Mouse (Mus musculus): ENCODE data around the gene Robo4.

The Robo4 gene

GRCm38 (mm10) chr9:37401802-37402201, at the start of gene Robo4:
Gene Robo4, plus strand, starts transcription at chr9:37401897.
- DNase-seq (ENCODE audit: low read depth) = no peak

GRCm38 (mm10) chr9:37354485-37354884, 47.2 kb upstream of the Robo4 start:
- DNase-seq (ENCODE audit: low read depth) = no peak

- no peak for DNase-seq (ENCODE audit: low read depth)
Observed at GRCm38 (mm10) chr9:37358713-37359330, 42.9 kb upstream of the Robo4 start.

DNA sequence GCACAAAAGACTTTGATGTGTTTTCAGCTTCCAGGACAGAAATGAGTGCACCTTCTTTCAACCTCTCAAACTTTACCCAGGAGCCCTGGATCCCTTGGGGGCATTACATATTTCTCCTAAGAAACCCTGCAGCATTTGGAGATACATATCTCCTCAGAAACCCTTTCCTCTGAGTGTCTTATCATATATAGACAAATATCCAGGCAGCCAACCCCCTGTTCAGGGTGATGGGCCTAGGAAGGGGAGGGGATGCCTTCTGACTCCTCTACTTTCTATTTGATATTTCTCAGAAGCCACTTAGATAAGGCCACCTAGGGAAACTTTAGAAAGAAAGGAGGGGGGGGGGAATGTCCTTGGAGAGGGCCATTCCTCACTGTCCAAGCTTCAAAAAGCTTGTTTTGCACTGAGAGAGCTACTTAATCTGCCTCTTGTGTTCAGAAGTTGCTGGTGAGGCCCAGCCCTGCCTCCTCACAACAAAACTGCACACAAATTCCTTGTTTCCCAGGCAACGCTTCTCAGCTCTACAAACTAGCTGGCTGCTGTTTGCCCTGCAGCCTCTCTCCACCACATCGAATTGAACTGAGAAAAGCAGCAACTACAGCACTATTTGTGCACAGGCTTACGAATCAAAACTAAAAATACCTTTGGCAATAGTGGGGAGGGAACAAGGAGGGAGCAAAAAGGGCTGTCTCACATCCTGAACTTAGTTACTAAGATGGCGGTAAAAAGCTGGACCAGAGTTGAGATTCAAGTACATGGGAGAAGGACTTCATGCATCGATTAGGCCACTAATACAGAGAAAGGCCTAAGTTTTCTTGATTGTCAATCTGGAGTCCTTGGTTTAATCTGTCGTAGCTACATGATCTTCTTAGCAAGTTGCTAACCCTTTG, 42.1 kb upstream of the Robo4 start:
- DNase-seq (ENCODE audit: low read depth) = no peak

DNA sequence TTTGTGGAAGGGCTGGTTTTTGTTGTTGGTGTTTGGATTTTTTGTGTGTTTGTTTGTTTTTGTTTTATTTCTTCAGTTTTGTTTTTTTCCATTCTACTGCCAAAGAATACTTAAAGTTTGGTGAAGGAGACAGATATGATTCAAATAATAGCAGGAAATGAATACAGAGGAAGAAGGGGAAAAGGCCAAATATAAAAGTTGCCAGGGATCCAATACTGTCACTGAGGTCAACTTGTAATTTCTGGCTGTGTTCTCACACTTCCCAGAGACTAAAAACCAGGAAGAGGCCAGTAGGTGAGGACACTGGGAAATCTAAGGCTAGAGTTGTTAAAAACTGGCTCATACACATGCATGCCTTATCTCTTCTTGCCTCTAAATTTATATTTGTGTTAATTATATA, 39.6 kb upstream of the Robo4 start:
- no peak for DNase-seq (ENCODE audit: low read depth)

- DNase-seq (ENCODE audit: low read depth) = no peak
Observed at GRCm38 (mm10) chr9:37362881-37363280, 38.8 kb upstream of the Robo4 start.

- DNase-seq (ENCODE audit: low read depth) = no peak
Observed at GRCm38 (mm10) chr9:37363551-37363950, 38.1 kb upstream of the Robo4 start.

DNA sequence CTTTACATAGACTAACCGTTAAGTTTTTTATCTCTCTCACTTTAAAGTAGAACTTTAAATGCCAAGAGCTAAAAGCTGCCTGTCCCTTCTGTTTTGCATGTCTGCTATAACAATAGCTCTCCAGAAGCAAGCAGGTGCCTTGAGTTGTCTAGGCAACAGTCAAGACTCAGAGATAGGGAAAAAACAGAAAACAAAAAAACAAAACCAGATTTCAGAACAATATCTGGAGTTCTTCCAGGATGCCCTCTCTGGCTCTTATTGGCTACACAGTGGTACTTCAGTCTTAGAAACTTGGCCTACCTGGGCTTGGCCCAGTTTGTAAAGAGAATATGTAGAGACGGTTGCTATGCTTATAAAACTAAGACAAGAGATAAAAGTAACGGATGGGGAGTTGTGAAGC, 37.3 kb upstream of the Robo4 start:
- DNase-seq (ENCODE audit: low read depth) = no peak

GRCm38 (mm10) chr9:37365706-37366105, 36.0 kb upstream of the Robo4 start:
- no peak for DNase-seq (ENCODE audit: low read depth)

- no peak for DNase-seq (ENCODE audit: low read depth)
Observed at GRCm38 (mm10) chr9:37367301-37368080, 34.2 kb upstream of the Robo4 start, which contains the start of gene Hepacam. Gene Hepacam, plus strand, starts transcription at chr9:37367351.

DNA sequence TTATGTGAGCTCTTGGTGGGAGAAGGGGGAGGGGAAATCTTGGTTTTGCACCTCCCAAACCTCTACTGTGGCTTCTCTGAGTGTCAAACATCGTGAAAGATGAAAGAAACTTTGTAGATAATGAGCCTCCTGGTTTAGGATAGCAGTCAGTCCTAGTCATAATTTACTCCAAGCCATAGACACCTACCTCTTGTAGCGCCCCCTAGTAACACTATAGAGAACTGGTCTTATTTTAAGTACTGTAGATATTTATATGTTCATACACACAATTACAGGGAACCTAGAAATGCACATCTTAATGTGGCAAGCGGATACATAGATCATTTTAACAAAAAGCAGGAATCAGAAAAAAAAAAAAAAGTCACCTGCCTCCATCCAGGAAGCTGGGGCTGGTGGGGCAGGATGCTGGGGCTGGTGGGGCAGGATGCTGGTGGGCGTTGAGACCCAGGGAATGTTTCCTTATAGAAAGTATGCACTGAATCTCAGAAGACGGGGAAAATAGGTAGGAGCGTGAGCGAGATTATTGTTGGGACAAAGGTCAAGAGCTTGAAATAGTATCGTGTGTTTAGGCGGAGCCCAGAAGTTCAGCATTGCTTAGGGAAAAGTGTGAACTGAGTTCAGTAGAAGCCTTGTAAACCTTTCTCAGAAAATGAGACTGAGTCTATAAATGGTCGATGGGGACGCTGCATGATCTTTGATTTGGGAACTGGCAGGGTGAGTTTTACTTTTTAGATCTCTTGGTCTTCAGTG, 33.4 kb upstream of the Robo4 start:
- no peak for DNase-seq (ENCODE audit: low read depth)

DNA sequence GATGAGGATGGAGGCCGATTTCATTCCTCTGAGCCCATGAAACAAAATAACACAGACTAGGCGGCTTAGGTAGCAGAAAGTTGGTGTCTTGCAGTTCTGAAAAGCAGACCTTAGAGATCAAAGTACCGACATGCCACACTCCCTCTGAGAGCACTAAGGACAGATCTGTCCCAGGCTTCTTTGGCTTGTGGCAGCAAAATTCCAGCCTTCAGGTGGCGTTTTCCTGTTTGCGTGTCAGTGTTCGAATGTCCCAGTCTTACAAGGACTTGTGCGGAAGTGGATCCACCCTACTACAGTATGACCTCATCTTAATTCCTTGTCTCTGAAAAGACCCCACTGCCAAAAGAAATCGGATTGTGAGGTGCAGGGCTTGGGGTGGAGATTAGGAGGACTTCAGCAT, 32.8 kb upstream of the Robo4 start:
- no peak for DNase-seq (ENCODE audit: low read depth)

DNA sequence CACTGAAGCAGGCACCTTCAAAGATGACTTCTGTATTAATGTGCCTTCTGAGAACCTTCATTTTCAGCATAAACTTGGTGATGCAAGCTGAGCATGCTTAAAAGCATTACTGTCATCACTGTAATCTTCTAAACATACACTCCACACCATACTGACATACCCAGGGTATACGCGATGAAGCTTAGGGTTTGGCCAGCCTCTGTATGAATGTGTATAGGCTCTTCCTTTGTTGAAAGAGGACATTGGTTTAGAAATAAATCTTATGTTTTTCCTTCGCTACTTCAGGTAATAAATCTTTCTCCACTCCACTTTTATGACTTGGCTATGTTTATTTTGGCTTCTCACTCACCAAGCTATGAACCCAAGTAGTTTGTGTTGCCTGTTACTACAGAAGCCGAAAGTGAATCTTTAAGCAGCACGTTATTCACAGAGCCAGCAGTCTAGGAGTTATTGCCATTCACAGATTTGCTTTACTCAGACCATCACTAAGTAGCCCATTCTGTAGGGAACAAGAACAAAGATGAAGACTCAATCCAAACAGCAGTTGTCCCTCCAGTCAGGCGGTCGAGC, 30.4 kb upstream of the Robo4 start:
- no peak for DNase-seq (ENCODE audit: low read depth)

GRCm38 (mm10) chr9:37375718-37376117, 26.0 kb upstream of the Robo4 start:
- no peak for DNase-seq (ENCODE audit: low read depth)

GRCm38 (mm10) chr9:37383161-37383560, 18.5 kb upstream of the Robo4 start:
- DNase-seq (ENCODE audit: low read depth) = no peak

GRCm38 (mm10) chr9:37384284-37385182, 17.2 kb upstream of the Robo4 start:
- DNase-seq (ENCODE audit: low read depth) = no peak

- no peak for DNase-seq (ENCODE audit: low read depth)
Observed at GRCm38 (mm10) chr9:37390891-37391290, 10.8 kb upstream of the Robo4 start.

DNA sequence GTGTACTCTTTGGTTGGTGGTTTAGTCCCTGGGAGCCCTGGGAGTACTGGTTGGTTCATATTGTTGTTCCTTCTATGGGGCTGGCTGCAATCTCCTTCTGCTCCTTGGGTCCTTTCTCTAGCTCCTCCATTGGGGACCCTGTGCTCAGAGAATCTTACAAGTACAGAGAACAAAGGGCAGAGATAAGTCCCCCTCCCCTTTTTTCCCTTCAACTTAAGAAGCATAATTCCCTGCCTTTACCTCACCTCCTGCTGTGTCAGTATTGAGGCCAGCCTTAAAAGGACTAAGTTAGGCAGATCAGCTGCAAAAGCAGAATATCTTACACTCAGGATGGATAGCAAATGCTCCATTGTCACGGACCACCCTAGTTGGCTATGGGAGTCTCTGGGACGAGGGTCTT, 9.6 kb upstream of the Robo4 start:
- no peak for DNase-seq (ENCODE audit: low read depth)

DNA sequence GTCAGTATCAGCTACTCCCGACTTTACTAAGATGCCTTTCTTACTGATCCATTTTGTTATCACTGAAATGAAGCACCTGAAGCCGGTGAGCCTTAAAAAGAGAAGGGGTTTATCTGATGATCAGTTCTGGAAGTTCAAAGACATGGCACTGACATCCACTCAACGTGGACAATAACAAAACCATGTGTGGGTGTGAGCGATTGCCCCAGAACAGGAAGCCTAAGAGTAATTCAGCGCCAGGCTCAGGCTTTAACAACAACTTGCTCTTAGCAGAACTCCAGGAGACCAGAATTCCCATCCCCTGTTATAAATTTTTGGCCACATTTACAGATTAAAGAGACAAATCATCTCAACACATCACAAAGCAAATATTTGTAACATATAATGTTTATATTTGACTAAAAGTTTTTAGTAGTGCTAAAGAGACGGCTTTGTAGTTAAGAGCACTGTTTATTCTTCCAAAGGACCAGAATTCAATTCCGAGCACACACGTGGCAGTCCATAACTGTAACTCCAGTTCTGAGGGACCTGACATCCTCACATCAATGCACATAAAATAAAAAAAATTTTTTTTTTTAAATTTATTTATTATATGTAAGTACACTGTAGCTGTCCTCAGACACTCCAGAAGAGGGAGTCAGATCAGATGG, 8.1 kb upstream of the Robo4 start:
- DNase-seq (ENCODE audit: low read depth) = no peak

DNA sequence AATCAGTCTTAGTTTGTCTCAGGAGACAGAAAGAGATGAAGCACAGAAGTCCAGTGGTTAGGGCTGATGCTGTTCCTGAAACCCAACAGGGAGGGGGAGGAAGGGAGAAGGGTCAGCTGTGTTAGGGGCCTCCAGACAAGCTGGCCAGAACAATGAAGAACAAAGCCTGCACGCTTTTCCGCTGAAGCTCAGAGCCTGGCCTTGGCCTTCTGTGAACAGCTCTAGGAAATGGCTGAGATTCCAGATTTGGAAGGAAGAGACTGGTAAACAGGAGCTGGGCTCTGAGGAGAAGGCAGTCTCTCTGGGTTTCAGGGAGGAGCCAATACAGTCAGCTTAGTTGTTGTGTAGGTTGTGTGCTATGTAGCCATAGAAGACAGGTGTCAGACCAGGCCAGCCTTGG, 1.1 kb upstream of the Robo4 start:
- DNase-seq (ENCODE audit: low read depth) = no peak
